Mouse (Mus musculus) MEL (cell line): Measurements from ENCODE around the gene Med24. TPM values are rescaled to one million over a fixed set of nuclear protein-coding genes. Genes with fewer than 3 reads are reported as not detected.

Source experiments
- DNase-seq: peaks from one replicate; pipeline ENCODE4 v3.0.0; 2011; ENCODE audit warnings: low read depth, low spot score
- H3K27ac ChIP-seq: 2 replicates; pipeline ENCODE4 v1.5.1; 2012; ENCODE audit warnings: low read depth, mild to moderate bottlenecking, control low read depth, low read length, moderate library complexity; ENCODE audit not compliant: control insufficient read depth
- H3K27me3 ChIP-seq, 2 experiments: fragments of 150-350 bp in 1 of 2; sonication (generic) in 1 of 2; 2 replicates each; pipeline ENCODE4 v1.6.1; 2012; ENCODE audit warnings: low read length in 2 of 2, mild to moderate bottlenecking in 2 of 2, improper control_type of control experiment in 1 of 2, moderate library complexity in 1 of 2; ENCODE audit not compliant: insufficient read depth in 2 of 2, control insufficient read depth in 1 of 2
- H3K36me3 ChIP-seq, 2 experiments: 2 replicates each; pipeline ENCODE4 v1.6.1; 2012 to 2014; ENCODE audit warnings: low read length in 2 of 2, improper control_type of control experiment in 1 of 2, inconsistent platforms in 1 of 2, mild to moderate bottlenecking in 1 of 2; ENCODE audit not compliant: insufficient read depth in 2 of 2, control insufficient read depth in 1 of 2
- H3K4me1 ChIP-seq, 2 experiments: fragments of 150-350 bp in 1 of 2; sonication (generic) in 1 of 2; 2 replicates each; pipeline ENCODE4 v1.6.1; 2012; ENCODE audit warnings: low read length in 2 of 2, improper control_type of control experiment in 1 of 2, mild to moderate bottlenecking in 1 of 2; ENCODE audit not compliant: insufficient read depth in 2 of 2, control insufficient read depth in 1 of 2
- H3K4me3 ChIP-seq, 2 experiments: fragments of 150-350 bp in 1 of 2; sonication (generic) in 1 of 2; 2 replicates each; pipeline ENCODE4 v1.5.1; 2012; ENCODE audit warnings: low read depth in 2 of 2, low read length in 2 of 2, mild to moderate bottlenecking in 2 of 2, moderate library complexity in 2 of 2, control low read depth in 1 of 2, improper control_type of control experiment in 1 of 2; ENCODE audit not compliant: control insufficient read depth in 1 of 2, insufficient read depth in 1 of 2
- H3K79me2 ChIP-seq: 2 replicates; pipeline ENCODE4 v1.6.1; 2012; ENCODE audit warnings: mild to moderate bottlenecking, low read length, moderate library complexity; ENCODE audit not compliant: control insufficient read depth, poor library complexity, insufficient read depth
- H3K9ac ChIP-seq: 2 replicates; pipeline ENCODE4 v1.6.1; 2012; ENCODE audit warnings: low read depth, mild to moderate bottlenecking, control low read depth, low read length, moderate library complexity; ENCODE audit not compliant: control insufficient read depth, poor library complexity, severe bottlenecking
- H3K9me3 ChIP-seq: fragments of 150-350 bp; sonication (generic); replicated peaks from 2 replicates; pipeline ENCODE4 v1.6.1; 2012; ENCODE audit warnings: mild to moderate bottlenecking, low read length, improper control_type of control experiment, moderate library complexity; ENCODE audit not compliant: insufficient read depth
- BHLHE40 ChIP-seq: IDR thresholded peaks from 2 replicates; pipeline ENCODE4 v1.6.1; 2012; ENCODE audit warnings: low read depth, mild to moderate bottlenecking, inconsistent platforms, low read length, improper control_type of control experiment, borderline replicate concordance
- CHD1 ChIP-seq: IDR thresholded peaks from 2 replicates; pipeline ENCODE4 v1.6.1; 2012; ENCODE audit warnings: low read depth, mild to moderate bottlenecking, inconsistent platforms, low read length, improper control_type of control experiment
- CHD2 ChIP-seq: IDR thresholded peaks from 2 replicates; pipeline ENCODE4 v1.6.1; 2011; ENCODE audit warnings: low read length, improper control_type of control experiment
- E2F4 ChIP-seq: IDR thresholded peaks from 2 replicates; pipeline ENCODE4 v1.6.1; 2011; ENCODE audit warnings: low read depth, low read length, improper control_type of control experiment, borderline replicate concordance
- ELF1 ChIP-seq: IDR thresholded peaks from 2 replicates; pipeline ENCODE4 v1.6.1; 2014; ENCODE audit warnings: low read depth, mild to moderate bottlenecking, inconsistent platforms, low read length, improper control_type of control experiment, moderate library complexity
- ETS1 ChIP-seq: IDR thresholded peaks from 2 replicates; pipeline ENCODE4 v1.6.1; 2012; ENCODE audit warnings: low read depth, mild to moderate bottlenecking, inconsistent platforms, low read length, improper control_type of control experiment, moderate library complexity
- GABPA ChIP-seq: IDR thresholded peaks from 2 replicates; pipeline ENCODE4 v1.6.1; 2012; ENCODE audit warnings: low read depth, mild to moderate bottlenecking, inconsistent platforms, low read length, improper control_type of control experiment, moderate library complexity
- HCFC1 ChIP-seq: IDR thresholded peaks from 2 replicates; pipeline ENCODE4 v1.6.1; 2012; ENCODE audit warnings: low read depth, mild to moderate bottlenecking, inconsistent platforms, low read length, improper control_type of control experiment, moderate library complexity
- KAT2A ChIP-seq: conservative IDR thresholded peaks from 2 replicates; pipeline ENCODE4 v1.6.1; 2012; ENCODE audit warnings: low read depth, low read length, improper control_type of control experiment, inconsistent platforms
- MAFK ChIP-seq: IDR thresholded peaks from 2 replicates; pipeline ENCODE4 v1.6.1; 2011; ENCODE audit warnings: low read depth, mild to moderate bottlenecking, low read length, improper control_type of control experiment, borderline replicate concordance
- MAX ChIP-seq: IDR thresholded peaks from 2 replicates; pipeline ENCODE4 v1.6.1; 2011; ENCODE audit warnings: low read length, improper control_type of control experiment
- MAZ ChIP-seq: IDR thresholded peaks from 2 replicates; pipeline ENCODE4 v1.6.1; 2012; ENCODE audit warnings: low read depth, mild to moderate bottlenecking, inconsistent platforms, low read length, improper control_type of control experiment
- MXI1 ChIP-seq: IDR thresholded peaks from 2 replicates; pipeline ENCODE4 v1.6.1; 2011; ENCODE audit warnings: mild to moderate bottlenecking, low read depth, low read length, improper control_type of control experiment
- MYB ChIP-seq: IDR thresholded peaks from 2 replicates; pipeline ENCODE4 v1.6.1; 2011; ENCODE audit warnings: mild to moderate bottlenecking, low read depth, low read length, improper control_type of control experiment
- MYC ChIP-seq: IDR thresholded peaks from 2 replicates; pipeline ENCODE4 v1.6.1; 2011; ENCODE audit warnings: low read depth, mild to moderate bottlenecking, low read length, improper control_type of control experiment, moderate library complexity
- NELFE ChIP-seq: IDR thresholded peaks from 2 replicates; pipeline ENCODE4 v1.6.1; 2011; ENCODE audit warnings: low read depth, low read length, improper control_type of control experiment
- NRF1 ChIP-seq: IDR thresholded peaks from 2 replicates; pipeline ENCODE4 v1.6.1; 2014; ENCODE audit warnings: low read depth, mild to moderate bottlenecking, inconsistent platforms, low read length, improper control_type of control experiment, moderate library complexity; ENCODE audit not compliant: poor library complexity, insufficient read depth, severe bottlenecking
- POLR2AphosphoS2 ChIP-seq: IDR thresholded peaks from 2 replicates; pipeline ENCODE4 v1.6.1; 2011; ENCODE audit warnings: low read length, improper control_type of control experiment
- RAD21 ChIP-seq: IDR thresholded peaks from 2 replicates; pipeline ENCODE4 v1.6.1; 2011; ENCODE audit warnings: mild to moderate bottlenecking, low read depth, low read length, improper control_type of control experiment
- TBP ChIP-seq: IDR thresholded peaks from 2 replicates; pipeline ENCODE4 v1.8.0; 2011; ENCODE audit warnings: low read depth, low read length, improper control_type of control experiment
- TCF12 ChIP-seq: IDR thresholded peaks from 2 replicates; pipeline ENCODE4 v1.6.1; 2014; ENCODE audit warnings: low read depth, mild to moderate bottlenecking, inconsistent platforms, low read length, improper control_type of control experiment, moderate library complexity
- UBTF ChIP-seq: IDR thresholded peaks from 2 replicates; pipeline ENCODE4 v1.6.1; 2012; ENCODE audit warnings: low read depth, mild to moderate bottlenecking, inconsistent platforms, low read length, improper control_type of control experiment, moderate library complexity, borderline replicate concordance; ENCODE audit not compliant: insufficient read depth
- USF2 ChIP-seq, 2 experiments: IDR thresholded peaks; 2 replicates each; pipeline ENCODE4 v1.6.1; 2011 to 2012; ENCODE audit warnings: improper control_type of control experiment in 2 of 2, low read length in 2 of 2, borderline replicate concordance in 1 of 2, inconsistent platforms in 1 of 2, low read depth in 1 of 2, mild to moderate bottlenecking in 1 of 2; ENCODE audit not compliant: insufficient read depth in 1 of 2
- ZC3H11A ChIP-seq: IDR thresholded peaks from 2 replicates; pipeline ENCODE4 v1.6.1; 2012; ENCODE audit warnings: low read depth, mild to moderate bottlenecking, inconsistent platforms, low read length, improper control_type of control experiment
- ZKSCAN1 ChIP-seq: IDR thresholded peaks from 2 replicates; pipeline ENCODE4 v1.6.1; 2012; ENCODE audit warnings: low read depth, mild to moderate bottlenecking, inconsistent platforms, low read length, improper control_type of control experiment, moderate library complexity
- ZMIZ1 ChIP-seq: IDR thresholded peaks from 2 replicates; pipeline ENCODE4 v1.6.1; 2012; ENCODE audit warnings: low read depth, mild to moderate bottlenecking, inconsistent platforms, low read length, improper control_type of control experiment, moderate library complexity
- polyA plus RNA-seq, 2 experiments: library from polyadenylated mRNA; stranded (reverse) in 1 of 2; unstranded in 1 of 2; fragments of >175 nt in 1 of 2; fragments of >200 nt in 1 of 2; gene quantifications; 2 replicates each; pipeline versions ENCODE4 v1.2.1 to v1.2.4; 2012; ENCODE audit warnings: low replicate concordance in 2 of 2, low read depth in 1 of 2; ENCODE audit not compliant: insufficient read length in 2 of 2, insufficient read depth in 1 of 2, missing spikeins in 1 of 2
- total RNA-seq: library from RNA; depleted of rRNA; stranded (reverse); fragments of 300-350 nt; gene quantifications from 2 replicates; pipeline ENCODE4 v1.2.3, GENCODE M21; 2012

Gene Med24
- total and polyA plus RNA-seq, 3 experiments = 37.5 to 89.8 TPM; not detected in 1

GRCm38 (mm10) chr11:98741622-98742396 is 12.6 kb upstream of the Med24 start (continued):
- TF ChIP-seq HCFC1 (0 out of 2 replicates have a peak, but pooled peaks have one; percentile 5), MAZ (peak; percentile 94), CHD1 (no peak), USF2 (IDR thresholded peaks at IDR 0.05; ENCODE audit: borderline replicate concordance in 1 of 2, insufficient read depth in 1 of 2, low read depth in 1 of 2, low read length in 2 of 2) (no peak), KAT2A (no peak), MYB (no peak), MAX (no peak), MYC (no peak), BHLHE40 (no peak), GABPA (no peak), CHD2 (no peak)

- peak; percentile 81 for DNase-seq
- peak overlapping the region; percentile 59 to 86 for H3K4me3 ChIP-seq
- H3K27ac ChIP-seq = peak overlapping the region; percentile 89
- peaks cover 9 to 33% of the 10 kb centered on the region in 2 experiments for H3K4me1 ChIP-seq
- H3K9me3 ChIP-seq = no peaks in the 10 kb centered on the region
- H3K27me3 ChIP-seq = no peaks in the 10 kb centered on the region
- no peak for TF ChIP-seq POLR2AphosphoS2
- TF ChIP-seq TBP = peak; percentile 62; the same call in 1 of the 2 replicates
- TF ChIP-seq ETS1 = no peak; the same call in 1 of the 2 replicates
- no peak for TF ChIP-seq ZKSCAN1
- TF ChIP-seq CHD1 = 0 out of 2 replicates have a peak, but pooled peaks have one; percentile 72
- no peak for TF ChIP-seq TCF12
- no peak for TF ChIP-seq RAD21
- peak; percentile 19; the same call in 1 of the 2 replicates for TF ChIP-seq MAX
- no peak for TF ChIP-seq UBTF
- TF ChIP-seq MXI1 = peak; percentile 28
- no peak for TF ChIP-seq E2F4
- TF ChIP-seq NRF1 = no peak
- TF ChIP-seq NELFE = no peak
- TF ChIP-seq ZC3H11A = no peak
- no peak for TF ChIP-seq HCFC1
- TF ChIP-seq ZMIZ1 = 0 out of 2 replicates have a peak, but pooled peaks have one; percentile 27
- TF ChIP-seq MYB = no peak
- TF ChIP-seq BHLHE40 = peak; percentile 6; the same call in 1 of the 2 replicates
- no peak for TF ChIP-seq ELF1
- TF ChIP-seq CHD2 = no peak
- no peak; the same call in 1 of the 2 replicates for TF ChIP-seq MYC
- no peak for TF ChIP-seq GABPA
- no peak for TF ChIP-seq MAFK
- peak overlapping the region; percentile 77 for H3K9ac ChIP-seq
- peaks cover 6% of the 10 kb centered on the region; the same call in 1 of the 2 replicates for H3K79me2 ChIP-seq
- H3K36me3 ChIP-seq = peaks cover 0 to 21% of the 10 kb centered on the region in 2 experiments; a peak in 2 of 4 replicates
Measured at GRCm38 (mm10) chr11:98741051-98741620, 11.9 kb upstream of the Med24 start.
